Mouse (Mus musculus): ENCODE measurements around the gene Rbfox3.

DNA sequence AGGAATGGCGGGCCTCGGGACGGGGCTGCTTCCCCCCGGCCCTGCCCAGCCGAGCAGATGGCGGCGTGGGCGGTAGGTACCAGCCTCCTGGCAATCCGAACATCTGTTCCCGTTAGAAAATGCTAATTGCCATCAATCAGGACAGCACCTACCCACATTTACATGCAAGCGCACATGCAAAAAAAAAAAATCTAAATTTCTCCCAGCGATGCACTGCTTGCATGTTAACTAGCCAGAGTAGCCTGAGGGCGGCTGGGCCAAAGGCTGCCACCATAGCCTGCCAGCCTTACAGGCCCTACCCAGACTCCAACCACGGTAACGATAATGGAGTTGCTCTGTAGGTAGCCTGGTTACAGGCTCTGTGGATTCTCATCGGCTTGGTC is 117.8 kb downstream of the Rbfox3 start:
- no peak for TF ChIP-seq CTCF (IDR thresholded peaks at IDR 0.05)
- no peak for TF ChIP-seq EP300 (IDR thresholded peaks at IDR 0.05)

All from lung, postnatal 0 days (tissue).